Mouse (Mus musculus): ENCODE data around the gene Prr23a1.

Gene Prr23a1

GRCm38 (mm10) chr9:98842117-98842516 lies at the start of gene Prr23a1:
Gene Prr23a1, plus strand, starts transcription at chr9:98842503.
- DNase-seq (ENCODE audit: low read depth, low spot score), result no peak

- no peak for DNase-seq (ENCODE audit: low read depth, low spot score)
These were observed 43.3 kb upstream of the Prr23a1 start for GRCm38 (mm10) chr9:98799021-98799420.

GRCm38 (mm10) chr9:98803971-98804370 lies 38.3 kb upstream of the Prr23a1 start:
- no peak for DNase-seq (ENCODE audit: low read depth, low spot score)

DNA sequence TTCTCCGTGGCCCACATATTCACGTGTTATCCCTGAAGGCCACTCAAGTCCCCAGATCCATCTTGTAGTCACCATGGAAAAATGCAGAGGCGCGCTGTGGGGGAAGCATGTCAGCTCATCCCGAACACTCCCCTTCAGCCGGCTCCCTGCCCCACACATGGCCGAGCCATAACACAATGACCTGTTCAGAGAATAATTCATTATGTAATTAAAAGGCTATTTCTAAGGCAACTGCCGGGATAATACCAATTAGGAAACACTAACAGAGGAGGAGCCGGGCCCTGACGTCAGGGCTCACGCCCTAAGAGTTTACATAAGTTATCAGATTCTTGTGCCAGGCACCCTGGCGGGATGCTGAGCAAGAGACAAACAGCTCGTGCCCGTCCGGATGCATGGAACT lies 36.8 kb upstream of the Prr23a1 start:
- no peak for DNase-seq (ENCODE audit: low read depth, low spot score)

- no peak for DNase-seq (ENCODE audit: low read depth, low spot score)
These were observed 36.4 kb upstream of the Prr23a1 start for GRCm38 (mm10) chr9:98805934-98806333.

DNA sequence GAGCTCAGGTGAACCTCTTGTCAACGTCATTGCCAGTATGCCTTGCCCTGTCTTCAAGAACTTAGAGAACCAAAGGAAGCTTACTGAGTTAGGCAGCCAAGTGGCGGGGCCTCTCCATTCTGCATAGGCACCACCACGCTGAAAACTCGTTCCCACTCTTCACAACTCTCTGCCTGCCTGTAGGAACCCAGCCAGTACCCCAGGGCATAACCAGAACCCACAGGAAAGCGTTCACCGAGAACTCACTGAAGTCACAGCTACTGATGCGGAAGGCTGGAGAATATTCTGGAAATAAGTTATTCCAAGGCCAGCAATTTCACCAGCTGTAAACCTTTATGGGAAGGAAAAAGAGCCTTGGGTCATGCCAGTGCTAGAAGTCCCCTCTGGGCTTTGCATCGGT lies 34.7 kb upstream of the Prr23a1 start:
- no peak for DNase-seq (ENCODE audit: low read depth, low spot score)

GRCm38 (mm10) chr9:98809526-98809925 lies 32.8 kb upstream of the Prr23a1 start:
- DNase-seq (ENCODE audit: low read depth, low spot score), result peak; percentile 23

DNA sequence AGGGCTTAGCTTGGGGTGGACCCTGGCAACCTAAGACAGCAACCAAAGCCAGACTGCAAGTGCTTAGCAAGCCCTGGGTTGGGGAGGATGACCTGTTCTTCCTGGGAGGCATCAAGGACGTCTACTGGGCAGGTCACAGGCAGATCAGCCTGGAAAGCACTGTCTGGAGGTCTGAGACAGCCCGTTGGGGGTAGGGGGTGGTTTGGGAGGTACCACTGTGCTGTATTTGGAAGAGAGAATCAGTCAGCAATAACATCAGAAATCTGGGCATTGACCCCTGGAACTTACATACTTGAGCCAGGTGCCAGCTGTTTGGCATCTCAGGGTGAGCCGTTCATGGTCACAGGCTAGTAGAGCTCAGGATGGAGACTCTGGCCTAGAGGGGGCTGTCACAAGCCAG lies 26.2 kb upstream of the Prr23a1 start:
- DNase-seq (ENCODE audit: low read depth, low spot score), result no peak

DNA sequence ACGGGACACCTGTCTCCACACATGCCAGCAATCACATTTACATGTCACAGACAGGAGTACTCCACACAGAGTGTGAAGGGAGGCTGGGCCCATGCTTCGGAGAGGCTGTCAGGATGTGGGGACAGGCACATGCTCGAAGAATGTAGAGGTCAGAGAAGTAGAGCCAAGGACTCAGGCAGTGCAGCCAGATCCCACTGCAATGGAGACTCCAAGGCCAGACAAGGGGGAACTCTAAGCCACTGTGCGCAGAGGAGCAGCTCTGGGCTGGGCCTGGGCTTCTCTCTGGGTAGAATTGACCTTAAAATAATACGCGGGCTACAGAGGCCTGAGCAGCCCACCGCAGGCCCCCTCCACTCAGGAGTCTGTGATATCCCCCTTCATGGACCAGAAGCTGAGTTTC lies 24.7 kb upstream of the Prr23a1 start:
- no peak for DNase-seq (ENCODE audit: low read depth, low spot score)

- no peak for DNase-seq (ENCODE audit: low read depth, low spot score)
These were observed 23.3 kb upstream of the Prr23a1 start for GRCm38 (mm10) chr9:98818971-98819370.

DNA sequence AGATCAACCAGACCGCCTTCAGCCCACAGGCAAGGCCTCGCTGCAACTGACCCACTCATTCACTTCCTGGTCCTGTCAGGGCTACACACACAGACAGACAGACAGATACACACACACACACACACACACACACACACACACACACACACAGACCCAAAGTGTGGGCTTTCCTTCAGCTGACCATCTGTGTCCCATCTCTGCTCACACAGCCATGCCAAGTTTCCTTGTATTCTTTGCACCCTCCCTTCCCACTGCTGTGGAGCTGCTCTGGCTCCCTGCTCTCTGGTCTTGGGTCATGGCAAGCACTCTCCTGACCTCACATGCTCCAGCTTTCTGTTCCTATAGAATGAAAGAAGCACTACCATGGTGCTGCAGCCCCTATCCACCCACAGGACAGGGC lies 22.8 kb upstream of the Prr23a1 start:
- no peak for DNase-seq (ENCODE audit: low read depth, low spot score)

DNA sequence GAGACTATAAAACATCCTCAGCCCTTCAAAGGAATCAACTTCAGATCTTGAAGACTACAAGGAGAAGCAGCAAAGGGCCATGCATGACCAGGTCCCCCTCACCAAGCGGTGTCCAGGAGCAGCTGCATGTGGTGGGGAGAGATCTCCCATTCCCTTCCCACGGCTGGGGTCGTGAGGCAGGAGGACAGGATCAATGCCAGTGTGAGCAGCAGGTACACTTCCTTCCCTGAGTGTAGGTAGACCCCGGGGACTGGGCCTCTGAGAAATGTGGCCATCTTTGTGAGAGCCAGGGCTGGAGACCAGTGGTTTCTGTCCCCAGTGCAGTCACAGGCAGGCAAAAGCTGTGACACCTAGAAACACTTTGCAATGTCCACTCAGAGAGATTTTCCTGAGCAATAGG lies 21.8 kb upstream of the Prr23a1 start:
- no peak for DNase-seq (ENCODE audit: low read depth, low spot score)

- DNase-seq (ENCODE audit: low read depth, low spot score), result no peak
These were observed 21.2 kb upstream of the Prr23a1 start for GRCm38 (mm10) chr9:98821067-98821466.

DNA sequence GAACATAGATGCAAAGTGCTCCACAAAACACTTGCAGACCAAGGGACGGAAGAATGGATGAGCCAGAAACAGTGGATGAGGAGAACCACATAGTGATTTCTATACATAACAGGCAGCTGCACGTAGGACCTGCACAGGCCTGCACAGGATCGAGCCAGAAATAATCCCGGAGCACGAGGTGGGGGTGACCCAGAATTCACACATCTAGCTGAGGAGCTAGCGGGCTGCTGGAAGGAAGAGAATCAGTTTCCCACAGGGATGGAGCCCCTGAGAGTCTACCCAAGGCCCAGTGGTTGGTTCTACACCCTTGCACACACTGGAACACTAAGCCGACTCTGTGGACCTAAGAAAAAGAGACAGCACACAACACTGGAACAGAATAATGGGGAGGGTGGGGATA lies 18.5 kb upstream of the Prr23a1 start:
- no peak for DNase-seq (ENCODE audit: low read depth, low spot score)

- DNase-seq (ENCODE audit: low read depth, low spot score), result no peak
These were observed 12.8 kb upstream of the Prr23a1 start for GRCm38 (mm10) chr9:98829508-98829907.

- no peak for DNase-seq (ENCODE audit: low read depth, low spot score)
These were observed 4.7 kb upstream of the Prr23a1 start for GRCm38 (mm10) chr9:98837537-98838074.

- DNase-seq (ENCODE audit: low read depth, low spot score), result no peak
These were observed 13.9 kb downstream of the Prr23a1 start, which contains the start of gene Prr23a2 for GRCm38 (mm10) chr9:98856210-98856609. Gene Prr23a2, plus strand, starts transcription at chr9:98856494.

GRCm38 (mm10) chr9:98863463-98863862 lies 21.2 kb downstream of the Prr23a1 start:
- no peak for DNase-seq (ENCODE audit: low read depth, low spot score)

DNA sequence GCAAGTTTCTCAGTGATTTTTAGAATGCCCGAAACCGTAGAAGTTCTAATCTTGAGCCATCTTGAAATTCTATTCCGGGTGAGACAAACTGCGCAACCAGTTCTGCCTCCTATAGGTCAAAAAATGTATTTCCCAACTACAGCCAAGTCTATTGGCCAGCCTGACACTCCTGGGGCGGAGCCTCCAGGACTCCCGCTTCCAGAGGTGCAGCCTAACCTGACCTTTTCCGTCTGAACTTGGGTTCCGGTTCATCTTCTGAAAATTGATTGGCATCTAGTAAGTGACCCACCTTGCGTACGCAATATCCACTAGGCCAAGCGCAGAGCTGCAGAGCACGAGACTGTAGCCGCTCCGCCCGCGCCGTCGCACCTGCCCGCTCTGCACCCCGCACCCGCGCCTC lies 22.3 kb downstream of the Prr23a1 start, which contains the start of gene Prr23a3:
TSS of gene Prr23a3 (plus strand) at position 197 of the 400 bp plus-strand sequence.
- DNase-seq (ENCODE audit: low read depth, low spot score), result no peak
